Mouse (Mus musculus) gonadal fat pad, adult 2 months (tissue): Measurements from ENCODE around the gene Kpna7. TPM values are rescaled to one million over a fixed set of nuclear protein-coding genes. Genes with fewer than 3 reads are reported as not detected.
A peak's percentile ranks its signal among the peaks of the same experiment; 100 is the strongest.
"Not testable (repeated sequence)": the region's sequence is repeated elsewhere in the genome, so short reads cannot be mapped to it uniquely, and the experiment has no call there.

ENCODE experiments used
- DNase-seq: peaks from one replicate; pipeline ENCODE4 v3.0.0-alpha.2; 2012; ENCODE audit warnings: low read depth
- polyA plus RNA-seq: library from polyadenylated mRNA; depleted of rRNA; stranded (reverse); fragments of >200 nt; gene quantifications from 2 replicates; pipeline ENCODE4 v1.2.3, GENCODE M21; 2012

Kpna7 gene
- polyA plus RNA-seq, 1 experiment, result not detected

GRCm38 (mm10) chr5:145020254-145020653 lies 63.6 kb downstream of the Kpna7 start:
- not testable (repeated sequence) for DNase-seq

- not testable (repeated sequence) for DNase-seq
These were observed 67.1 kb downstream of the Kpna7 start for GRCm38 (mm10) chr5:145016761-145017160.

- no peak for DNase-seq
These were observed 69.6 kb downstream of the Kpna7 start for GRCm38 (mm10) chr5:145014278-145014677.

- DNase-seq, result no peak
These were observed 74.8 kb downstream of the Kpna7 start for GRCm38 (mm10) chr5:145008878-145009659.

- peak; percentile 37 for DNase-seq
These were observed 78.2 kb downstream of the Kpna7 start for GRCm38 (mm10) chr5:145005596-145005995.

GRCm38 (mm10) chr5:145004495-145004894 lies 79.3 kb downstream of the Kpna7 start:
- no peak for DNase-seq

- DNase-seq, result no peak
These were observed 80.5 kb downstream of the Kpna7 start for GRCm38 (mm10) chr5:145003362-145003761.

GRCm38 (mm10) chr5:144998491-144998890 lies 85.3 kb downstream of the Kpna7 start:
- DNase-seq, result no peak

- no peak for DNase-seq
These were observed 93.3 kb downstream of the Kpna7 start for GRCm38 (mm10) chr5:144990481-144990880.

- DNase-seq, result no peak
These were observed 93.8 kb downstream of the Kpna7 start for GRCm38 (mm10) chr5:144990051-144990450.

- DNase-seq, result no peak
These were observed 94.8 kb downstream of the Kpna7 start for GRCm38 (mm10) chr5:144989061-144989405.

- DNase-seq, result no peak
These were observed 95.3 kb downstream of the Kpna7 start for GRCm38 (mm10) chr5:144988340-144989060.

GRCm38 (mm10) chr5:144987561-144987960 lies 96.3 kb downstream of the Kpna7 start:
- no peak for DNase-seq

GRCm38 (mm10) chr5:144984839-144985238 lies 99.0 kb downstream of the Kpna7 start:
- DNase-seq, result no peak

GRCm38 (mm10) chr5:144983227-144983626 lies 100.6 kb downstream of the Kpna7 start:
- no peak for DNase-seq

- DNase-seq, result no peak
These were observed 104.7 kb downstream of the Kpna7 start for GRCm38 (mm10) chr5:144979110-144979509.

GRCm38 (mm10) chr5:144978533-144979107 lies 105.2 kb downstream of the Kpna7 start:
- no peak for DNase-seq

GRCm38 (mm10) chr5:144971266-144971665 lies 112.6 kb downstream of the Kpna7 start:
- DNase-seq, result no peak

- DNase-seq, result no peak
These were observed 118.0 kb downstream of the Kpna7 start, which contains the start of gene Smurf1 for GRCm38 (mm10) chr5:144965639-144966351. Gene Smurf1 (minus strand): TSS chr5:144965847.

- no peak for DNase-seq
These were observed 118.8 kb downstream of the Kpna7 start for GRCm38 (mm10) chr5:144964872-144965638.

- DNase-seq, result no peak
These were observed 119.4 kb downstream of the Kpna7 start for GRCm38 (mm10) chr5:144964465-144964864.
